Mouse (Mus musculus) spleen, postnatal 4 days (tissue): ENCODE data around the gene Apod.
A peak's percentile ranks its signal among the peaks of the same experiment; 100 is the strongest.
"Not testable (repeated sequence)": the region's sequence is repeated elsewhere in the genome, so short reads cannot be mapped to it uniquely, and the experiment has no call there.

Experiments
- DNase-seq, 2 experiments: peaks; one replicate each; pipeline ENCODE4 v3.0.0; 2022; ENCODE audit warnings: low spot score in 2 of 2

Apod gene

GRCm38 (mm10) chr16:31321501-31321900 lies 6.9 kb upstream of the Apod start:
- DNase-seq: no peak

GRCm38 (mm10) chr16:31320954-31321353 lies 6.3 kb upstream of the Apod start:
- DNase-seq: no peak

- DNase-seq: not testable (repeated sequence)
Observed at GRCm38 (mm10) chr16:31319723-31320122, 5.1 kb upstream of the Apod start.

- no peak for DNase-seq
Observed at GRCm38 (mm10) chr16:31319316-31319715, 4.7 kb upstream of the Apod start.

GRCm38 (mm10) chr16:31318418-31318817 lies 3.8 kb upstream of the Apod start:
- DNase-seq: no peak

- not testable (repeated sequence) for DNase-seq
Observed at GRCm38 (mm10) chr16:31316246-31317143, 1.9 kb upstream of the Apod start.

- DNase-seq: no peak
Observed at GRCm38 (mm10) chr16:31315294-31315693, 686 bp upstream of the Apod start.

- DNase-seq: no peak
Observed at GRCm38 (mm10) chr16:31313611-31314010, 997 bp downstream of the Apod start.

- DNase-seq: no peak
Observed at GRCm38 (mm10) chr16:31312296-31312695, 2.3 kb downstream of the Apod start.

GRCm38 (mm10) chr16:31305199-31305919 lies 9.2 kb downstream of the Apod start:
- no peak for DNase-seq

GRCm38 (mm10) chr16:31303276-31303675 lies 11.3 kb downstream of the Apod start:
- DNase-seq: no peak

GRCm38 (mm10) chr16:31300883-31301532 lies 13.6 kb downstream of the Apod start:
- DNase-seq: no peak

- DNase-seq: no peak
Observed at GRCm38 (mm10) chr16:31300467-31300866, 14.1 kb downstream of the Apod start.

GRCm38 (mm10) chr16:31299960-31300353 lies 14.7 kb downstream of the Apod start:
- no peak for DNase-seq

GRCm38 (mm10) chr16:31299164-31299959 lies 15.2 kb downstream of the Apod start:
- no peak for DNase-seq

GRCm38 (mm10) chr16:31297113-31297512 lies 17.5 kb downstream of the Apod start:
- no peak for DNase-seq

- DNase-seq: no peak
Observed at GRCm38 (mm10) chr16:31293761-31294160, 20.8 kb downstream of the Apod start.

GRCm38 (mm10) chr16:31290751-31291365 lies 23.8 kb downstream of the Apod start:
- no peak for DNase-seq

- DNase-seq: peak; percentile 41 to 73
Observed at GRCm38 (mm10) chr16:31290281-31290680, 24.3 kb downstream of the Apod start.

GRCm38 (mm10) chr16:31287712-31288111 lies 26.9 kb downstream of the Apod start:
- DNase-seq: no peak
